Mouse (Mus musculus) forebrain, postnatal 0 days (tissue): ENCODE results near the gene Rmdn3. TPM values are rescaled to one million over a fixed set of nuclear protein-coding genes. Genes with fewer than 3 reads are reported as not detected.

Source experiments
- ATAC-seq: fragments of 200-750 bp; cut with Nextera tagmentation; 2 replicates; pipeline ENCODE4 v1.8.0; 2017; ENCODE audit warnings: mild to moderate bottlenecking, moderate library complexity
- DNase-seq: peaks from one replicate; pipeline ENCODE4 v3.0.0-alpha.2; 2015
- H3K27ac ChIP-seq: fragments of 300-500 bp; sonication (generic); 2 replicates; pipeline ENCODE4 v1.5.1; 2014; ENCODE audit warnings: low read depth, mild to moderate bottlenecking, antibody characterized with exemption, low read length, moderate library complexity, mixed read lengths
- H3K27me3 ChIP-seq: fragments of 300-500 bp; sonication (generic); 2 replicates; pipeline ENCODE4 v1.6.1; 2014; ENCODE audit warnings: mild to moderate bottlenecking, low read length, mixed read lengths; ENCODE audit not compliant: insufficient read depth
- H3K36me3 ChIP-seq: fragments of 300-500 bp; sonication (generic); 2 replicates; pipeline ENCODE4 v1.6.1; 2014; ENCODE audit warnings: mild to moderate bottlenecking, moderate library complexity; ENCODE audit not compliant: insufficient read depth
- H3K4me1 ChIP-seq: fragments of 300-500 bp; sonication (generic); 2 replicates; pipeline ENCODE4 v1.6.1; 2014; ENCODE audit warnings: antibody characterized with exemption; ENCODE audit not compliant: insufficient read depth
- H3K4me2 ChIP-seq: fragments of 300-500 bp; sonication (generic); 2 replicates; pipeline ENCODE4 v1.6.1; 2014; ENCODE audit warnings: low read depth, mild to moderate bottlenecking, moderate library complexity
- H3K4me3 ChIP-seq: fragments of 300-500 bp; sonication (generic); 2 replicates; pipeline ENCODE4 v1.5.1; 2014; ENCODE audit warnings: low read depth, low read length, mixed read lengths
- H3K9ac ChIP-seq: fragments of 300-500 bp; sonication (generic); 2 replicates; pipeline ENCODE4 v1.6.1; 2014; ENCODE audit warnings: mild to moderate bottlenecking
- H3K9me3 ChIP-seq: fragments of 300-500 bp; sonication (generic); 2 replicates; pipeline ENCODE4 v1.6.1; 2016; ENCODE audit warnings: low read length
- CTCF ChIP-seq: sonication (generic); IDR thresholded peaks from 2 replicates; pipeline ENCODE4 v1.5.1; 2016; ENCODE audit warnings: antibody characterized with exemption, control low read depth, low read depth
- WGBS: fragments of 180-500 bp; shearing (Covaris S2); extraction: QIAGEN DNeasy Blood & Tissue Kit; methylation state at CpG from one replicate; pipeline ENCODE4 v1.1.7; 2014; 5-methylcytosine and 5-hydroxymethylcytosine counted together
- polyA plus RNA-seq: library from polyadenylated mRNA; unstranded; fragments of >200 nt; fragmentation: Nextera tagmentation; extraction: Ambion mirVana; gene quantifications from 2 replicates; pipeline ENCODE4 v1.2.1, GENCODE M21; 2015
- total RNA-seq: library from RNA; depleted of rRNA; stranded (reverse); fragments of >200 nt; gene quantifications from 2 replicates; pipeline ENCODE4 v1.2.3, GENCODE M21; 2014

Gene Rmdn3
- total and polyA plus RNA-seq, 2 experiments from 2014 or later = 39.5 to 45.8 TPM

DNA sequence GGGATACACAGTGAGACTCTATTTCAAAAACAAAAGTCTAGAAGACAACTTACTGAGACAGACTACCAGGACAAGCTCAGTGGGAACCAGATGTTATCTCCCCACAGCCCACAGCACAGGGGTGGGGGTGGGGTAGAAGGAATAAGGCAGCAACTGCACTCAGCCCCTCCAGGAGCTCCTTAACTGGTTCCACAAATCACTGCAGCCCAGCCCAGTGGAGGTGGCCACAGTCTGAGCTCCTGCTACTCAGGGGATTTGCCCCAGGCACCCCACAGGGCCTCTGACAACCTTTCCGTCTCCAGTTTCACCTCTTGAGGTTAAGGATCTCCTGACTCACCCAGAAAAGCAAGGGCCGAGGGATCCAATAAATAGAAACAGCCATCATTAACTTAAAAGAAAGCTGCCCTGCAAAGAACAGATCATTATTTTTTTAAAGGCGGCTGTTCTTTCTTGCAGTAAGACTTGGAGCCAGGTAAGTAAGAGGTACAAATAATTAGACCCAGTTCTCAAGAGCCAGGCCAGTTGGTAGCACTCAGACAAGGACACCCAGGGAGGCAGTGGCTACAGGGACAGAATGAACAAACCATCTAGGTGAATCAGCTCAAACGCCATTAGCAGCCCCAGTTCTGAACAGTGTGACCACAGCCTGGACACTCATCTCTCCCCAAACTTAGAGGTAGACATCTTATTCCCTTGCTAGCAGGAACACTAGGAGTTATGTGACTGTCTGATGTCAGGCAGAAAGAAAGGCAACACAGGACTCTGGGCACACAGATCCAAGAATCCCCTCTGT is 39.7 kb upstream of the Rmdn3 start:
- WGBS = 31% methylated on average over 4 of the region's 4 CpGs

DNA sequence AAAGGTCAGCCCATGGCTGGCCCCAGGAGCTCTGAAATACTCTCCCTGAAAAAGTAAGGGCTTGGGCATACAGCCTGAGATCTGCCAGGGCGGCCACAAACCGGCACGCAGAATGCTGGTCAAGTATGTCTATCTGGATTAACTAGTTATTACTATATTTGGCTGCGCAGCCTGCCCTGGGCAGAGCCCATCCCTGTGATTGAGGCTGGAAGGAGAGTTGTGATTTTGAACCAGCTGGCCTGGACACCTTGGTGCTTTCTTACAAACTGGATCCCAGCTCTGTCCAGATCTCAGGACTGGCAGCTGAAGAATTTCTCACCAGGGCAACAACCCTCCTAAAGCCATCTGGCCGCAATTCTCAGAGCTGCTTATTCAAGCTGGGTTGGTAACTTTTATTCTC is 37.3 kb upstream of the Rmdn3 start:
- DNase-seq = no peak

More for the DNA sequence above, 39.7 kb upstream of the Rmdn3 start:
- no peaks in the 10 kb centered on the region for H3K4me1 ChIP-seq
- no peaks in the 10 kb centered on the region for H3K36me3 ChIP-seq
- H3K9me3 ChIP-seq = no peaks in the 10 kb centered on the region
- no peak overlapping the region for H3K4me2 ChIP-seq
- DNase-seq (no peak), ATAC-seq (no peak)
- no peak overlapping the region for H3K27ac ChIP-seq
- H3K9ac ChIP-seq = no peak overlapping the region
- TF ChIP-seq CTCF = no peak
- H3K27me3 ChIP-seq = no peaks in the 10 kb centered on the region
- no peak overlapping the region for H3K4me3 ChIP-seq

DNA sequence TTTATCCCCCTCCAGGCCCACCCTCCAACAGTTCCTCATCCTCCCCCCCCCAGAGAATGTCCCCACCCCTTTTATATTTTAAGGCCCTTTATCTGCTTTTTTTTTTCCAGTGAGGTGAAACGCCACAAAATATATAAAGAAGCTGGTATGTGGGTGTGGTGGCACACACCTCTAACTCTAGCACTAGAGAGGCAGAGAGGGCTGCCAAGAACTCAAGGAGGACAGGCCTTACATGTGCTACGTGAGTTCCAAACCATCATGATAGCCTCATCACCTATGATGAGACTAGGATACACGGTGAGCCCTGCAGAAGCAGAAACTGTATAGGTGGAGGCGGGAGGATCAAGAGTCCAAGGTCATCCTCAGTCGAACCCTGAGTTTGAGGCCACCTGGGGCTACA is 34.1 kb upstream of the Rmdn3 start:
- H3K4me1 ChIP-seq = no peaks in the 10 kb centered on the region

More for the DNA sequence above, 37.3 kb upstream of the Rmdn3 start:
- no peaks in the 10 kb centered on the region for H3K27me3 ChIP-seq
- no peak overlapping the region for H3K4me2 ChIP-seq
- peak; percentile 34; the same call in 1 of the 2 replicates for ATAC-seq
- no peaks in the 10 kb centered on the region for H3K9me3 ChIP-seq
- no peak for TF ChIP-seq CTCF
- no peak overlapping the region for H3K9ac ChIP-seq
- no peaks in the 10 kb centered on the region for H3K36me3 ChIP-seq
- H3K4me3 ChIP-seq = no peak overlapping the region
- 66% methylated on average over 5 of the region's 5 CpGs for WGBS
- no peak overlapping the region for H3K27ac ChIP-seq
- H3K4me1 ChIP-seq = no peaks in the 10 kb centered on the region

DNA sequence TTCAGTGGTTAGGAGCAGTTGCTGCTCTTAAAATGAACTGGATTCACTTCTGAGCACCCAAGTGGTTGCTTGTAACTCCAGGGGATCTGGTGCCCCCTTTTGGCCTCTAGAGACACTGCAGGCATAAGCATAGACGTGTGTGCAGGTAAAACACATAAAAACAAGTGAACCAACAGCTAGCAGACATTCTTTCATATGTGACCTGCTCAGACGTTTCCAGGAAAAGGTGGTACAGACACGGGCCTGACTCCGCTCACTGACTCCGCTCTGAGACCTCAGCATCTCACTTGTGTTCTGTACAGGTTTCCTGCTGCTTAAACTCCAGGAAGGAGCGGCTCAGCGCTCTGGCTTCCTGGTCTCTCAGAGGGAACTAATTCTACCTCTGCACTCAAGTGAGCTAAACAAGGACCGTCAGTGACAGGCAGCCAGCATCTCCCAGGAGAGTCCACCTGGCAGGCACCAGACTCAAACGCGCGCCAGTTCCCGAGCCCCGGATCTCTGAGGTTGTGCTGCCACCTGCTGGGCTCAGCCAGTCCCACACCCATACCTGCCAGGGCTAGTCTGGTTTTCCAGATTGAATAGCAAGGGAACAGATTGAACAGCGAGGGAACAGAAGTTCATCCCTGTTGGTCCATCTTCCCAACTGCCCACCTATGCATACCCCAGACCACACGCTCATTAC is 32.3 kb upstream of the Rmdn3 start:
- WGBS = 7% methylated on average over 15 of the region's 15 CpGs
- peak overlapping the region; percentile 16; the same call in 1 of the 2 replicates for H3K4me3 ChIP-seq
- H3K27me3 ChIP-seq = no peaks in the 10 kb centered on the region
- DNase-seq (peak; percentile 85), ATAC-seq (peak; percentile 93)
- H3K9ac ChIP-seq = no peak overlapping the region
- no peaks in the 10 kb centered on the region for H3K4me1 ChIP-seq
- peak; percentile 84 for TF ChIP-seq CTCF
- no peaks in the 10 kb centered on the region for H3K9me3 ChIP-seq
- H3K4me2 ChIP-seq = peak overlapping the region; percentile 39
- no peak overlapping the region for H3K27ac ChIP-seq
- H3K36me3 ChIP-seq = peaks cover 15% of the 10 kb centered on the region

More for the DNA sequence above, 34.1 kb upstream of the Rmdn3 start:
- no peaks in the 10 kb centered on the region for H3K27me3 ChIP-seq
- H3K4me2 ChIP-seq = no peak overlapping the region
- no peak for DNase-seq
- H3K9ac ChIP-seq = no peak overlapping the region
- no peaks in the 10 kb centered on the region for H3K9me3 ChIP-seq
- 88% methylated on average over 5 of the region's 5 CpGs for WGBS
- no peak for ATAC-seq
- peaks cover 1% of the 10 kb centered on the region; the same call in 1 of the 2 replicates for H3K36me3 ChIP-seq
- TF ChIP-seq CTCF = no peak
- H3K4me3 ChIP-seq = no peak overlapping the region
- H3K27ac ChIP-seq = no peak overlapping the region

DNA sequence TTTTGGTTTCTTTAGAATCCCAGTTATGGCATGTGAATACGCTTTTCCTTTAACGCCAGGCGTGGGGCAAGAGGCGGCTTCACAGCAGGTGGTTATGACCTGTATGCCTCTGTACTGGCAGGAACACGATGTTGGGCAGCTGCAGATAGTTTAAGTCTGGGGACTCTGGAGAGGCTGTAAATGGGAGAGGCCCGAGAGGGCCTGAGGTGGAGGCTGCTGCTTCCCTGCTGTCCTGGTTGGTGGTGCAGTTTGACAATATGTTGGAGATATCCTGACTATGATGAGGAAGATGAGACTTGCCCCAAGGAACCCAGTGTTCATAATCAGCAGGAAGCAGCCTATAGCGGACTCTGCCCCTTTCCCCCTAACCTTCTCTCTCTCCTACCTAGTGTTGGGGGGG is 26.1 kb upstream of the Rmdn3 start:
- Histone ChIP-seq H3K4me2 (no peak overlapping the region), H3K4me3 (no peak overlapping the region), H3K27ac (no peak overlapping the region), H3K27me3 (no peaks in the 10 kb centered on the region), H3K9me3 (no peaks in the 10 kb centered on the region), H3K36me3 (peaks cover 61% of the 10 kb centered on the region), H3K4me1 (no peaks in the 10 kb centered on the region), H3K9ac (no peak overlapping the region)
- DNase-seq = no peak
- TF ChIP-seq CTCF = no peak
- WGBS = 82% methylated on average over 7 of the region's 7 CpGs
- no peak for ATAC-seq

DNA sequence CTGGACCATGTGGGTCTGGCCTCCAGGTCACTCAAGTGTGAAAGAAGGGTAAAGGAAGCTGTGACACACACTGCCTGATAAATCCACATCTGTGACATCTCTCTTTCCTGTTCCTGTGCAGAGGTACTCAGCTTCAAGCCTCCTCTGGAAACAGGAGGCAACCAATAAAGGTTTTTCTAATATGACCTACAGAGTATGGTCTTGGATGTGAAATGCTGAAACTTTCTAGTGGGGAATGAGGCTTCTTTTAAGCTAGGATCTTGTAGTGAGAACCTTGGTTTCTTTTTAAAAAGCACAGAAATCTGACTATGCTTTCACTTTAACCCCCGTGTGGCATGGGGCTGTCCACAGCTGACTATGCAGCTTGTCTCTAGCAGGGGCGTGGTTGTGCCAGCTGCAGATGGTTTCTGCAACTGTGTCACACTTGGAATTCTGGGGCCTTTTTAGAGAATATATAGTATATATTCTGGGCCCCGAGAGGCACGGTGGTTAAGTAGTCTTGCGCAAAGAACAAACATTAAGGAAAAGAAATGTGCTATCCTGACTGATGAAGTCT is 20.6 kb upstream of the Rmdn3 start:
- DNase-seq (no peak), ATAC-seq (no peak)
- H3K9me3 ChIP-seq = no peaks in the 10 kb centered on the region
- TF ChIP-seq CTCF = no peak
- WGBS = 93% methylated on average over 5 of the region's 5 CpGs
- H3K9ac ChIP-seq = no peak overlapping the region
- H3K4me3 ChIP-seq = no peak overlapping the region
- H3K4me1 ChIP-seq = no peaks in the 10 kb centered on the region
- H3K36me3 ChIP-seq = peaks cover 46% of the 10 kb centered on the region
- H3K4me2 ChIP-seq = no peak overlapping the region
- no peaks in the 10 kb centered on the region for H3K27me3 ChIP-seq
- no peak overlapping the region for H3K27ac ChIP-seq

DNA sequence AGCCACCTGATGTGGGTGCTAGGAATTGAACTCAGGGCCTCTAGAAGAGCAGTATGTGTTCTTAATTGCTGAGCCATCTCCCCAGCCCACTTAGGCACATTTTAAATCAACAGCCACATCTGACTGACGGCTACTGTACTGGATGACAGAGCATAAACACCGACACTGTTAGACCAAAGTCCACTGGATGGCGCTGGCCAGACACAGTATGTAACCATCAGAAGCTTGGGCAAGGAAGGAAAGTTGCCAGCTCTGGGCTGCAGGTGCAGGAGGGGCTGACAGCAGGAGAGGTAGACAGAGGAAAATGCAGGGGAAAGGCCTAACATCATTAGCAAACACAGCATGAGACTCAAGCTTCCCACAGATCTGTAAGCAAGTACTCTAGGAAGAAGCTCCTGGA is 19.9 kb upstream of the Rmdn3 start:
- no peak for TF ChIP-seq CTCF
- ATAC-seq (no peak), DNase-seq (no peak)
- H3K9me3 ChIP-seq = no peaks in the 10 kb centered on the region
- H3K4me2 ChIP-seq = no peak overlapping the region
- H3K4me1 ChIP-seq = no peaks in the 10 kb centered on the region
- no peak overlapping the region for H3K4me3 ChIP-seq
- no peaks in the 10 kb centered on the region for H3K27me3 ChIP-seq
- H3K27ac ChIP-seq = no peak overlapping the region
- H3K9ac ChIP-seq = no peak overlapping the region
- 62% methylated on average over 3 of the region's 3 CpGs for WGBS
- H3K36me3 ChIP-seq = peaks cover 53% of the 10 kb centered on the region
